Mouse (Mus musculus) intestine, embryonic 16.5 days (tissue): ENCODE results near the gene Mapkapk2. TPM values are rescaled to one million over a fixed set of nuclear protein-coding genes. Genes with fewer than 3 reads are reported as not detected.

Experiments used
- ATAC-seq: fragments of 200-750 bp; cut with Nextera tagmentation; 2 replicates; pipeline ENCODE4 v1.8.0; 2017; ENCODE audit warnings: moderate TSS enrichment, moderate library complexity
- H3K27ac ChIP-seq: fragments of 300-500 bp; sonication (generic); 2 replicates; pipeline ENCODE4 v1.5.1; 2014; ENCODE audit warnings: mild to moderate bottlenecking, low read length
- H3K27me3 ChIP-seq: fragments of 300-500 bp; sonication (generic); replicated peaks from 2 replicates; pipeline ENCODE4 v1.6.1; 2014; ENCODE audit warnings: low read length, control low read depth, mixed read lengths; ENCODE audit not compliant: control insufficient read depth, insufficient read depth
- H3K36me3 ChIP-seq: fragments of 300-500 bp; sonication (generic); 2 replicates; pipeline ENCODE4 v1.6.1; 2014; ENCODE audit warnings: low read length, control low read depth; ENCODE audit not compliant: control insufficient read depth, insufficient read depth
- H3K4me1 ChIP-seq: fragments of 300-500 bp; sonication (generic); 2 replicates; pipeline ENCODE4 v1.6.1; 2014; ENCODE audit warnings: low read length, control low read depth, mixed read lengths; ENCODE audit not compliant: control insufficient read depth, insufficient read depth
- H3K4me2 ChIP-seq: fragments of 300-500 bp; sonication (generic); 2 replicates; pipeline ENCODE4 v1.6.1; 2014; ENCODE audit warnings: low read depth, low read length, control low read depth
- H3K4me3 ChIP-seq: fragments of 300-500 bp; sonication (generic); 2 replicates; pipeline ENCODE4 v1.5.1; 2014; ENCODE audit warnings: mild to moderate bottlenecking, low read length
- H3K9ac ChIP-seq: fragments of 300-500 bp; sonication (generic); 2 replicates; pipeline ENCODE4 v1.6.1; 2014; ENCODE audit warnings: low read depth, low read length
- H3K9me3 ChIP-seq: fragments of 300-500 bp; sonication (generic); 2 replicates; pipeline ENCODE4 v1.6.1; 2016; ENCODE audit warnings: low read length, control low read depth; ENCODE audit not compliant: control insufficient read depth
- WGBS: fragments of 180-500 bp; shearing (Covaris S2); extraction: QIAGEN DNeasy Blood & Tissue Kit; methylation state at CpG from one replicate; pipeline ENCODE4 v1.1.7; 2014; 5-methylcytosine and 5-hydroxymethylcytosine counted together
- polyA plus RNA-seq: library from polyadenylated mRNA; unstranded; fragments of >200 nt; fragmentation: Nextera tagmentation; extraction: Ambion mirVana; gene quantifications from 2 replicates; pipeline ENCODE4 v1.2.1, GENCODE M21; 2015

Mapkapk2 gene
- polyA plus RNA-seq, 1 experiment from 2014 or later = 13.1 TPM

GRCm38 (mm10) chr1:131059841-131060240, 37.8 kb downstream of the Mapkapk2 start:
- no peaks in the 10 kb centered on the region for H3K27me3 ChIP-seq
- H3K9ac ChIP-seq = no peak overlapping the region
- H3K4me2 ChIP-seq = no peak overlapping the region
- H3K36me3 ChIP-seq = peaks cover 7% of the 10 kb centered on the region
- ATAC-seq = no peak
- 85% methylated on average over 5 of the region's 5 CpGs for WGBS
- no peak overlapping the region for H3K27ac ChIP-seq
- peaks cover 36% of the 10 kb centered on the region for H3K4me1 ChIP-seq
- no peaks in the 10 kb centered on the region for H3K9me3 ChIP-seq
- H3K4me3 ChIP-seq = no peak overlapping the region

- Histone ChIP-seq H3K27ac (no peak overlapping the region), H3K27me3 (no peaks in the 10 kb centered on the region), H3K9me3 (no peaks in the 10 kb centered on the region), H3K9ac (no peak overlapping the region), H3K4me3 (no peak overlapping the region), H3K36me3 (peaks cover 12% of the 10 kb centered on the region), H3K4me2 (no peak overlapping the region), H3K4me1 (peaks cover 33% of the 10 kb centered on the region)
- 44% methylated on average over 1 of the region's 1 CpGs for WGBS
- no peak for ATAC-seq
Measured at GRCm38 (mm10) chr1:131059411-131059810, 38.2 kb downstream of the Mapkapk2 start.

GRCm38 (mm10) chr1:131058431-131058830, 39.2 kb downstream of the Mapkapk2 start:
- H3K9ac ChIP-seq = no peak overlapping the region
- H3K27ac ChIP-seq = no peak overlapping the region
- ATAC-seq = no peak
- no peaks in the 10 kb centered on the region for H3K27me3 ChIP-seq
- 64% methylated on average over 7 of the region's 7 CpGs for WGBS
- no peak overlapping the region for H3K4me2 ChIP-seq
- H3K4me1 ChIP-seq = peaks cover 28% of the 10 kb centered on the region
- H3K9me3 ChIP-seq = no peaks in the 10 kb centered on the region
- peaks cover 14% of the 10 kb centered on the region for H3K36me3 ChIP-seq
- no peak overlapping the region for H3K4me3 ChIP-seq

- H3K9ac ChIP-seq = no peak overlapping the region
- H3K27ac ChIP-seq = no peak overlapping the region
- 80% methylated on average over 4 of the region's 4 CpGs for WGBS
- H3K27me3 ChIP-seq = no peaks in the 10 kb centered on the region
- peaks cover 7% of the 10 kb centered on the region; the same call in 1 of the 2 replicates for H3K4me1 ChIP-seq
- H3K36me3 ChIP-seq = peaks cover 18% of the 10 kb centered on the region
- no peak overlapping the region for H3K4me3 ChIP-seq
- no peak for ATAC-seq
- H3K9me3 ChIP-seq = no peaks in the 10 kb centered on the region
- no peak overlapping the region for H3K4me2 ChIP-seq
Measured at GRCm38 (mm10) chr1:131054251-131054650, 43.4 kb downstream of the Mapkapk2 start.

GRCm38 (mm10) chr1:131053656-131054055, 44.0 kb downstream of the Mapkapk2 start:
- H3K9me3 ChIP-seq = no peaks in the 10 kb centered on the region
- peaks cover 18% of the 10 kb centered on the region for H3K36me3 ChIP-seq
- no peak for ATAC-seq
- no peaks in the 10 kb centered on the region for H3K27me3 ChIP-seq
- WGBS = 59% methylated on average over 4 of the region's 4 CpGs
- H3K27ac ChIP-seq = no peak overlapping the region
- peaks cover 7% of the 10 kb centered on the region; the same call in 1 of the 2 replicates for H3K4me1 ChIP-seq
- no peak overlapping the region for H3K4me2 ChIP-seq
- H3K4me3 ChIP-seq = no peak overlapping the region
- H3K9ac ChIP-seq = no peak overlapping the region

GRCm38 (mm10) chr1:131053239-131053638, 44.4 kb downstream of the Mapkapk2 start:
- no peak overlapping the region for H3K4me2 ChIP-seq
- H3K4me1 ChIP-seq = peaks cover 9% of the 10 kb centered on the region
- H3K9me3 ChIP-seq = no peaks in the 10 kb centered on the region
- peak overlapping the region; percentile 28; the same call in 1 of the 2 replicates for H3K27ac ChIP-seq
- peak; percentile 46 for ATAC-seq
- WGBS = 5% methylated on average over 8 of the region's 8 CpGs
- 0 out of 2 replicates have a peak overlapping the region, but pooled peaks have one; percentile 45 for H3K9ac ChIP-seq
- no peaks in the 10 kb centered on the region for H3K27me3 ChIP-seq
- H3K36me3 ChIP-seq = peaks cover 18% of the 10 kb centered on the region
- no peak overlapping the region for H3K4me3 ChIP-seq

- no peak overlapping the region for H3K27ac ChIP-seq
- peaks cover 9% of the 10 kb centered on the region for H3K4me1 ChIP-seq
- H3K36me3 ChIP-seq = peaks cover 12% of the 10 kb centered on the region; the same call in 1 of the 2 replicates
- H3K4me3 ChIP-seq = no peak overlapping the region
- WGBS = 35% methylated on average over 7 of the region's 7 CpGs
- H3K9ac ChIP-seq = no peak overlapping the region
- no peak overlapping the region for H3K4me2 ChIP-seq
- H3K9me3 ChIP-seq = no peaks in the 10 kb centered on the region
- 0 out of 2 replicates have a peak, but pooled peaks have one; percentile 8 for ATAC-seq
- H3K27me3 ChIP-seq = no peaks in the 10 kb centered on the region
Measured at GRCm38 (mm10) chr1:131051073-131051472, 46.6 kb downstream of the Mapkapk2 start.

- Histone ChIP-seq H3K9ac (no peak overlapping the region), H3K4me1 (peaks cover 9% of the 10 kb centered on the region), H3K4me3 (no peak overlapping the region), H3K27ac (no peak overlapping the region), H3K27me3 (no peaks in the 10 kb centered on the region), H3K9me3 (no peaks in the 10 kb centered on the region), H3K4me2 (no peak overlapping the region), H3K36me3 (peaks cover 12% of the 10 kb centered on the region; the same call in 1 of the 2 replicates)
- WGBS = 86% methylated on average over 5 of the region's 5 CpGs
- no peak for ATAC-seq
Measured at GRCm38 (mm10) chr1:131050617-131051016, 47.0 kb downstream of the Mapkapk2 start.

GRCm38 (mm10) chr1:131050011-131050410, 47.6 kb downstream of the Mapkapk2 start:
- Histone ChIP-seq H3K9ac (no peak overlapping the region), H3K9me3 (no peaks in the 10 kb centered on the region), H3K4me1 (peaks cover 9% of the 10 kb centered on the region), H3K4me3 (no peak overlapping the region), H3K4me2 (no peak overlapping the region), H3K36me3 (peaks cover 12% of the 10 kb centered on the region; the same call in 1 of the 2 replicates), H3K27ac (no peak overlapping the region), H3K27me3 (no peaks in the 10 kb centered on the region)
- WGBS = 89% methylated on average over 5 of the region's 5 CpGs
- ATAC-seq = no peak

- Histone ChIP-seq H3K9ac (no peak overlapping the region), H3K36me3 (0 out of 2 replicates have a peak, but pooled peaks cover 6% of the 10 kb centered on the region), H3K27me3 (no peaks in the 10 kb centered on the region), H3K4me3 (no peak overlapping the region), H3K27ac (no peak overlapping the region), H3K4me1 (peaks cover 9% of the 10 kb centered on the region), H3K9me3 (no peaks in the 10 kb centered on the region), H3K4me2 (no peak overlapping the region)
- no peak for ATAC-seq
- WGBS = 74% methylated on average over 5 of the region's 5 CpGs
Measured at GRCm38 (mm10) chr1:131049361-131049806, 48.2 kb downstream of the Mapkapk2 start.
